Mouse (Mus musculus): Measurements from ENCODE around the gene Psmb3. TPM values are rescaled to one million over a fixed set of nuclear protein-coding genes. Genes with fewer than 3 reads are reported as not detected.

The Psmb3 gene
- polyA plus RNA-seq, 1 experiment: 330 TPM

DNA sequence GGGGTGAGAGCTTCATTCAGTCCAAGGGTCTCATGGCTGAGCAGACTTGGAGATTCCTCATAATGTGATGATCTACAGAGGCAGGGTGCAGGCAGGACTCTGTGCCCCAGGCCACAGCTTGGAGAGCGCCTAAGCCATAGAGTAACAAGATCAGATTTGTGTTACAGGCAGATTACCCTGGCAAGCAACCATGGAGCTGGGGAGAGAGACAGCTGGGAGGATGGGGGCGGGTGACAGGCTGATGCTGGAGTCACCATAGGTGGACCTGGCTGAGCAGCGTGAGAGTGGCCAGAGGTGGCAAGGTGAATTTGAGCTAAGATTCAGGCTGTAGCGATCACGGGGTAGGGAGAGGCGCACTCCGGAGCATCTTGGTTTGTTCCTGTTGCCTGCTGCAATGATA, 35.0 kb upstream of the Psmb3 start:
- 94% methylated on average over 7 of the region's 7 CpGs for WGBS
- Histone ChIP-seq H3K4me3 (ENCODE audit: low read depth, low read length) (no peak overlapping the region), H3K36me3 (ENCODE audit: control insufficient read depth, insufficient read depth, low read length) (peaks cover 41% of the 10 kb centered on the region), H3K27ac (ENCODE audit: insufficient read depth, low read depth, low read length) (no peak overlapping the region), H3K4me1 (ENCODE audit: control insufficient read depth, insufficient read depth, insufficient read length, low read length) (peaks cover 3% of the 10 kb centered on the region; the same call in 1 of the 2 replicates), H3K27me3 (ENCODE audit: control insufficient read depth, insufficient read depth, low read length) (no peaks in the 10 kb centered on the region)
- TF ChIP-seq POLR2A (IDR thresholded peaks at IDR 0.05; ENCODE audit: low read depth, low read length): no peak
- TF ChIP-seq CTCF (IDR thresholded peaks at IDR 0.05; ENCODE audit: extremely low read depth, insufficient read length, insufficient replicate concordance, low read depth, low read length): no peak

DNA sequence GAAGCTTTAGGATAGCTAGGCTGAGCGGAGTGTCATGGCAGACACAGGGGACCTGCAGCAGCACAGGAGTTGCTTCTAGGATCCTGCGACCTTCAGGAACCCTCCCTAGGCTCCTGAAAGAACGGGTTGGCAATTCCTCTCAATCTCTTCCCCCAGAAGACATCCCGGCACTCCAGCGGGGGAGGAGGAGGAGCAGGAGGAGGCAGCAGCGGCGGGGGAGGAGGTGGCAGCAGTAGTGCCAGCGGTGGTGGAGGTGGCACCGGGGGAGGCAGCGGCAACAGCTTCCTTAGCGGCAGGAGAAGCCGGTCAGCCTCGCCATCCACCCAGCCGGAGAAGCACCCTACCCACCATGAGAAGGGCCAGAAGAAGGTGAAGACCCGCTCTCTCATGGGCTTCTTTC, 33.9 kb upstream of the Psmb3 start:
- Histone ChIP-seq H3K4me1 (ENCODE audit: control insufficient read depth, insufficient read depth, insufficient read length, low read length) (peaks cover 3% of the 10 kb centered on the region; the same call in 1 of the 2 replicates), H3K4me3 (ENCODE audit: low read depth, low read length) (no peak overlapping the region), H3K36me3 (ENCODE audit: control insufficient read depth, insufficient read depth, low read length) (peaks cover 50% of the 10 kb centered on the region), H3K27me3 (ENCODE audit: control insufficient read depth, insufficient read depth, low read length) (no peaks in the 10 kb centered on the region), H3K27ac (ENCODE audit: insufficient read depth, low read depth, low read length) (no peak overlapping the region)
- 81% methylated on average over 15 of the region's 15 CpGs for WGBS
- TF ChIP-seq CTCF (IDR thresholded peaks at IDR 0.05; ENCODE audit: extremely low read depth, insufficient read length, insufficient replicate concordance, low read depth, low read length) (no peak), POLR2A (IDR thresholded peaks at IDR 0.05; ENCODE audit: low read depth, low read length) (no peak)

DNA sequence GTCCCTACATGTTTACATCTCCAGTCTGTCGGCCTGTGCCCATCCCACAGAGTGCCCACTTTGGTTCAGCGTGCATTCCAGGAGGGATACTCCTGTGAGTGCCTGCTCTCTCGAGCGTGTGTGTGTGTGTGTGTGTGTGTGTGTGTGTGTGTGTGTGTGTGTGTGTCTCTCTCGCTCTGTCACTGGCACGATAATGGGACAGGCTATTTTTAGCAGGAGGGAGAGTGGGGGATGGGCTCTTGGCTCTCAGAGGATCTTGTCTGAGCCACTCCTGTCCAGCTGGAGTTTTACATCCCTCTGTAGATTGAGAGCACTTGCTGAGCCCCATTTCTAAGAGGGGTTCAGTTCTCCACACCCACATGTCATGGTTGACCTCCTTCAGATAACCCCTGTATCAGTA, 33.4 kb upstream of the Psmb3 start:
- H3K4me3 ChIP-seq (ENCODE audit: low read depth, low read length): no peak overlapping the region
- H3K27me3 ChIP-seq (ENCODE audit: control insufficient read depth, insufficient read depth, low read length): no peaks in the 10 kb centered on the region
- H3K4me1 ChIP-seq (ENCODE audit: control insufficient read depth, insufficient read depth, insufficient read length, low read length): peaks cover under 1% of the 10 kb centered on the region; the same call in 1 of the 2 replicates
- H3K27ac ChIP-seq (ENCODE audit: insufficient read depth, low read depth, low read length): no peak overlapping the region
- no peak for TF ChIP-seq POLR2A (IDR thresholded peaks at IDR 0.05; ENCODE audit: low read depth, low read length)
- TF ChIP-seq CTCF (IDR thresholded peaks at IDR 0.05; ENCODE audit: extremely low read depth, insufficient read length, insufficient replicate concordance, low read depth, low read length): no peak
- peaks cover 56% of the 10 kb centered on the region for H3K36me3 ChIP-seq (ENCODE audit: control insufficient read depth, insufficient read depth, low read length)
- WGBS: 52% methylated on average over 6 of the region's 6 CpGs

DNA sequence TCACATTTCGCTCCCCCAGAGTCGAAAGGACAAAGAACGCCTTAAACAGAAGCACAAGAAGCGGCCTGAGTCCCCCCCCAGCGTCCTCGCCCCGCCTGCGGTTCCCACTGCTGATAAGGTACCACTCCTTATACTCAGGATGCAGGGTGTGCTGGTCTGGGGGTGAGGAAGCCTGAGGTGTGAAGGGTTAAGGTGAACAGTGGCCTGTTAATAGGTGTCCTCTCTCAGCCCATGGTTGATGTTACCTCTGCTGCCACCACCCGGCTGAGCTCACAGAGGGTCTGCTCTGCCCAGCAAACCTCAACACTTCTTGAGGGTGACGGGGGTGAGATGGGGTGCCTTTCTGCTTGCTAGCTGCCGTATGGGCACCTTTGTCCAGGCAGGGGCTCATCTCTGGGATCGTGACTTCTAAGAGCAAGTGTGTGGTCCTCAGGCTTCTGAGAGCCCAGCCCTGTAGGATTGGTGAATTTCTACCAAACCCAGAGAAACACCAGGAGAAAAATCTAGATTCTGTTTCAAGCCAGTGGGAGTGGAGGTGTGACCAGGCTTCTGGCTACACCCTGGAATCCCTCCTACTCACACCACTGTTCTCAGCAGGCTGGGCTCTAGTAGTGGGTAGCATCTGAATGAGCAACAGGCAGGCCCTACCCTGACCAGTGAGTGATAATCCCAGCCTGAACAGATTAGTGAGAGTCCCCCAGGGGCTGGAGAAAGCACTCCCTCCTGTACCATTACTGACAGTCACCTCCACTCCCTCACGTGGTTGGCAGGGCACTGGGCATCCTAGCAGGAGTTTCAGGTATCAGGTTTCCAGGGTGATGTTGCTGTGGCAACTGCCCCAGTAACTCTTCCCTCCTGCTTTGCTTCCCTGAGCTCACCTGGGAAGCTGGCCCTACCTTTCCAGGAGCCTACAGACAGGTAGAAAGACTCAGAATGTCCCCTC, 32.7 kb upstream of the Psmb3 start:
- Histone ChIP-seq H3K27ac (ENCODE audit: insufficient read depth, low read depth, low read length) (no peak overlapping the region), H3K4me3 (ENCODE audit: low read depth, low read length) (no peak overlapping the region), H3K36me3 (ENCODE audit: control insufficient read depth, insufficient read depth, low read length) (peaks cover 61% of the 10 kb centered on the region), H3K4me1 (ENCODE audit: control insufficient read depth, insufficient read depth, insufficient read length, low read length) (no peaks in the 10 kb centered on the region), H3K27me3 (ENCODE audit: control insufficient read depth, insufficient read depth, low read length) (no peaks in the 10 kb centered on the region)
- 78% methylated on average over 13 of the region's 13 CpGs for WGBS
- TF ChIP-seq POLR2A (IDR thresholded peaks at IDR 0.05; ENCODE audit: low read depth, low read length) (no peak), CTCF (IDR thresholded peaks at IDR 0.05; ENCODE audit: extremely low read depth, insufficient read length, insufficient replicate concordance, low read depth, low read length) (no peak)

DNA sequence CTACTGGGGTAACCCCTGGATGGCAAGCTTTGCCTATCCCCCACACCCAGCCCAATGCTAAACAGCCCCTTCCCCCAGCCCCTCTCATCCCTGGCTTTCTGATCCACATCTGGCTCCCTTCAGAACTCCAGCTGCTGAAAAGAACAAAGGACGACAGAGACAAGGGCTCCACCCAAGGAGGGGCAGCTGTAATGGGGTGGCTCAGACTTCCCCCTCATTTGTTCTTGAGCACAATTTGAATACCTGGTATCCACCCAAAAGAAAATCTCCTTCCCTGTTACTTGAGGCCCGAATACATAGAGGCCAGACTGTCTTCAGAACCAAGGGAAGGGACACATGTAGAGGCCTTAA, 32.0 kb upstream of the Psmb3 start:
- Histone ChIP-seq H3K27me3 (ENCODE audit: control insufficient read depth, insufficient read depth, low read length) (no peaks in the 10 kb centered on the region), H3K4me1 (ENCODE audit: control insufficient read depth, insufficient read depth, insufficient read length, low read length) (no peaks in the 10 kb centered on the region), H3K36me3 (ENCODE audit: control insufficient read depth, insufficient read depth, low read length) (peaks cover 64% of the 10 kb centered on the region), H3K27ac (ENCODE audit: insufficient read depth, low read depth, low read length) (no peak overlapping the region), H3K4me3 (ENCODE audit: low read depth, low read length) (no peak overlapping the region)
- 76% methylated on average over 2 of the region's 2 CpGs for WGBS
- TF ChIP-seq CTCF (IDR thresholded peaks at IDR 0.05; ENCODE audit: extremely low read depth, insufficient read length, insufficient replicate concordance, low read depth, low read length) (no peak), POLR2A (IDR thresholded peaks at IDR 0.05; ENCODE audit: low read depth, low read length) (no peak)

DNA sequence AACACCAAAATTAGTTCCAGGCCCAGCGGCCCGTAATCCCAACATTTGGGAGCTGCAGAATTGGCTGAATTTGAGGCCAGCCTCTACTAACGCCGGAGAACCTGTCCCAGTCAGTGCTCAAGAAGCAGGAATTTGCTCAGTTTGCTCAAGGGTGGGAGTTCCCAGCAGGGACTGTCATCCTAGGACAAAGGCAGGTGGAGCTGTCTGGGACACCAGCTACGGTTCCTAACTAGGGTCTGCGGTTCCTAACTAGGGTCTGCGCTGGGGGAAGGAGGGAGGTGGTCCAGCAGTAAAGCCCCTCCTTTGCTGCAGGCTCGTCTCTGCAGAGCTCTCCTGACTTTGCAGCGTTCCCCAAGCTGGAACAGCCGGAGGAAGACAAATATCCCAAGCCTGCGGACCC, 30.1 kb upstream of the Psmb3 start:
- H3K4me3 ChIP-seq (ENCODE audit: low read depth, low read length): no peak overlapping the region
- WGBS: 90% methylated on average over 11 of the region's 11 CpGs
- no peaks in the 10 kb centered on the region for H3K27me3 ChIP-seq (ENCODE audit: control insufficient read depth, insufficient read depth, low read length)
- peaks cover 67% of the 10 kb centered on the region for H3K36me3 ChIP-seq (ENCODE audit: control insufficient read depth, insufficient read depth, low read length)
- TF ChIP-seq POLR2A (IDR thresholded peaks at IDR 0.05; ENCODE audit: low read depth, low read length) (no peak), CTCF (IDR thresholded peaks at IDR 0.05; ENCODE audit: extremely low read depth, insufficient read length, insufficient replicate concordance, low read depth, low read length) (no peak)
- H3K27ac ChIP-seq (ENCODE audit: insufficient read depth, low read depth, low read length): no peak overlapping the region
- no peaks in the 10 kb centered on the region for H3K4me1 ChIP-seq (ENCODE audit: control insufficient read depth, insufficient read depth, insufficient read length, low read length)

DNA sequence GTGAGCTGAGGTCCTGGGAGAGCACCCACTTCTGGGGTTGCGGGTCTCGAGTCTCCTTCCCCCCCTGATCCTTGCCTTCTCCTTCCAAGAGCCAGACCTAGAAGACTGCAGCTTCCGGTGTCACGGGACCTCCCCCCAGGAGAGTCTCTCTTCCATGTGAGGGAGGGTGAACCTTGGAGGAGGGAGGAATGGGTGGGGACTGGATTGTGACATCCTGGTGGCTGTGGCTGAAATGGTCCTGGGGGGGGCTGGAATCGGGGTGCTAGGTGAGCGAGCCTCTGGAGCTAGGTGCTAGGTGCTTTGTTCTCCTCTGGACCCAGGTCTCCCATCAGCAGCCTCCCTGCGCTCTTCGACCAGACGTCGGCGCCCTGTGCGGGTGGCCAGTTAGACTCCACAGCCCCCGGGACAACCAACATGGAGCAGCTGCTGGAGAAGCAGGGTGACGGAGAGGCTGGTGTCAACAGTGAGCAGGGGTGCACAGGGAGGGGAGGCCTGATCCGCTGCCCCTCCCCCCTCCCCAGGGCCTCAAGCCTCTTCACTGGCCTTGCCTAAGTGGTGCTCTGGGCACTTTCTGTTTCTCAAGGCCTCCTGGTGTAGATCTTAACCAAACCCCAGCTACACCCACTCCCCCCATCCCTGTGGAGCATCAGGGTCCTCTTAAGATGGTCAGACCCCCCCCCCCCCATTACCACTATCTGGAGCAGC, 27.0 kb upstream of the Psmb3 start:
- H3K36me3 ChIP-seq (ENCODE audit: control insufficient read depth, insufficient read depth, low read length): peaks cover 66% of the 10 kb centered on the region
- 91% methylated on average over 15 of the region's 15 CpGs for WGBS
- TF ChIP-seq CTCF (IDR thresholded peaks at IDR 0.05; ENCODE audit: extremely low read depth, insufficient read length, insufficient replicate concordance, low read depth, low read length) (no peak), POLR2A (IDR thresholded peaks at IDR 0.05; ENCODE audit: low read depth, low read length) (no peak)
- H3K4me1 ChIP-seq (ENCODE audit: control insufficient read depth, insufficient read depth, insufficient read length, low read length): no peaks in the 10 kb centered on the region
- H3K4me3 ChIP-seq (ENCODE audit: low read depth, low read length): no peak overlapping the region
- no peaks in the 10 kb centered on the region for H3K27me3 ChIP-seq (ENCODE audit: control insufficient read depth, insufficient read depth, low read length)
- H3K27ac ChIP-seq (ENCODE audit: insufficient read depth, low read depth, low read length): no peak overlapping the region
